Mouse (Mus musculus) embryonic facial prominence, embryonic 10.5 days (tissue): ENCODE results near the gene Rpl4. TPM values are rescaled to one million over a fixed set of nuclear protein-coding genes. Genes with fewer than 3 reads are reported as not detected.
"Not testable (repeated sequence)": the region's sequence is repeated elsewhere in the genome, so short reads cannot be mapped to it uniquely, and the experiment has no call there.

Source experiments
- DNase-seq: peaks from one replicate; pipeline ENCODE4 v3.0.0-alpha.2; 2017; ENCODE audit warnings: low spot score
- H3K27ac ChIP-seq: fragments of 300-500 bp; sonication (generic); replicated peaks from 2 replicates; pipeline ENCODE4 v1.5.1; 2016; ENCODE audit warnings: mild to moderate bottlenecking
- H3K27me3 ChIP-seq: fragments of 300-500 bp; sonication (generic); replicated peaks from 2 replicates; pipeline ENCODE4 v1.6.1; 2016; ENCODE audit warnings: low read depth, mild to moderate bottlenecking; ENCODE audit not compliant: poor library complexity, severe bottlenecking
- H3K36me3 ChIP-seq: fragments of 300-500 bp; sonication (generic); replicated peaks from 2 replicates; pipeline ENCODE4 v1.6.1; 2016; ENCODE audit warnings: mild to moderate bottlenecking, moderate library complexity
- H3K4me1 ChIP-seq: fragments of 300-500 bp; sonication (generic); 2 replicates; pipeline ENCODE4 v1.6.1; 2016
- H3K4me3 ChIP-seq: fragments of 300-500 bp; sonication (generic); 2 replicates; pipeline ENCODE4 v1.5.1; 2016; ENCODE audit warnings: mild to moderate bottlenecking, moderate library complexity
- H3K9me3 ChIP-seq: fragments of 300-500 bp; sonication (generic); 2 replicates; pipeline ENCODE4 v1.6.1; 2016; ENCODE audit warnings: mild to moderate bottlenecking
- WGBS: fragments of 180-500 bp; shearing (Covaris S2); methylation state at CpG from one replicate; pipeline ENCODE4 v1.1.7; 2016; 5-methylcytosine and 5-hydroxymethylcytosine counted together
- polyA plus RNA-seq: library from polyadenylated mRNA; unstranded; fragments of >200 nt; fragmentation: Nextera tagmentation; extraction: Ambion mirVana; gene quantifications from 2 replicates; pipeline ENCODE4 v1.2.1, GENCODE M21; 2016

Rpl4 gene
- polyA plus RNA-seq, 1 experiment from 2014 or later = 1,235 TPM

GRCm38 (mm10) chr9:64174341-64174740 is 1.2 kb downstream of the Rpl4 start:
- H3K27ac ChIP-seq = peak overlapping the region; percentile 97; the same call in 1 of the 2 replicates
- H3K4me3 ChIP-seq = peak overlapping the region; percentile 74
- H3K36me3 ChIP-seq = peaks cover 48% of the 10 kb centered on the region
- H3K4me1 ChIP-seq = peaks cover 25% of the 10 kb centered on the region
- DNase-seq = no peak
- H3K9me3 ChIP-seq = no peaks in the 10 kb centered on the region
- no peaks in the 10 kb centered on the region for H3K27me3 ChIP-seq

DNA sequence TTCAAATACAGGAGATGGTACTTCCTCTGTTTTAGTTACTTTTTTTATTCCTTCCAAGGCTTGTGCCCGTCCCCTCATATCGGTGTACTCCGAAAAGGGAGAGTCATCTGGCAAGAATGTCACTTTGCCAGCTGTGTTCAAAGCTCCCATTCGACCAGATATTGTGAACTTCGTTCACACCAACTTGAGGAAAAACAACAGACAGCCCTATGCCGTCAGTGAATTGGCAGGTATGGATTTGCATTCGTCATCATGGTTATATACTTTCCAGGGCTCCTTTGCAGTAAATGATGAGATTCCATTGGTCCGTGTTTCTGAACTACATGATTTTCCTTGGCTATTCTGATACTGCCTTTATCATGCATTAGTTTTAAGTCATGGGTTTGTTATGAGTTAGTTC is 1.6 kb downstream of the Rpl4 start:
- Histone ChIP-seq H3K4me1 (peaks cover 29% of the 10 kb centered on the region), H3K27me3 (no peaks in the 10 kb centered on the region), H3K4me3 (peak overlapping the region; percentile 74), H3K27ac (no peak overlapping the region), H3K36me3 (peaks cover 47% of the 10 kb centered on the region), H3K9me3 (no peaks in the 10 kb centered on the region)
- no peak for DNase-seq
- 74% methylated on average over 8 of the region's 8 CpGs for WGBS

DNA sequence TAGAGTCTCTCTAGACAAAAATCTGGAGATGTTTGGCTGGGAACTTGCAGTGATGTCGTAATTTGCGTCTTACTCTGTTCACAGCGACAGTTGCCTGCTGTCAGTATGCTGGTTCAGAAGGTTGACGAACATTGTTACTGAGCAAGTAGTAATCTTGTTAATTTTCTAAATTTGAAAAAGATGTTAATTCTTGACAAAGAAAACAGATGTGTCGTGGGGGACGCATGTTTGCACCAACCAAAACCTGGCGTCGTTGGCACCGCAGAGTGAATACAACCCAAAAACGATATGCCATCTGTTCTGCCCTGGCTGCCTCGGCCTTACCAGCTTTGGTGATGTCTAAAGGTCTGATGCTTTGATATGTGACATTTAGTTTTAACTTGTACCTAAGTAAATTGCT is 2.2 kb downstream of the Rpl4 start:
- WGBS = 90% methylated on average over 11 of the region's 11 CpGs
- Histone ChIP-seq H3K4me3 (peak overlapping the region; percentile 74; the same call in 1 of the 2 replicates), H3K4me1 (peaks cover 33% of the 10 kb centered on the region), H3K27ac (no peak overlapping the region), H3K36me3 (peaks cover 52% of the 10 kb centered on the region), H3K9me3 (no peaks in the 10 kb centered on the region), H3K27me3 (no peaks in the 10 kb centered on the region)
- no peak for DNase-seq

- H3K27me3 ChIP-seq = no peaks in the 10 kb centered on the region
- WGBS = 37% methylated on average over 3 of the region's 3 CpGs
- peaks cover 21% of the 10 kb centered on the region for H3K4me1 ChIP-seq
- H3K36me3 ChIP-seq = peaks cover 83% of the 10 kb centered on the region
- H3K9me3 ChIP-seq = no peaks in the 10 kb centered on the region
- peak; percentile 38 for DNase-seq
- peak overlapping the region; percentile 72 for H3K4me3 ChIP-seq
- peak overlapping the region; percentile 73 for H3K27ac ChIP-seq
Observed at GRCm38 (mm10) chr9:64178610-64178973, 5.4 kb downstream of the Rpl4 start.

DNA sequence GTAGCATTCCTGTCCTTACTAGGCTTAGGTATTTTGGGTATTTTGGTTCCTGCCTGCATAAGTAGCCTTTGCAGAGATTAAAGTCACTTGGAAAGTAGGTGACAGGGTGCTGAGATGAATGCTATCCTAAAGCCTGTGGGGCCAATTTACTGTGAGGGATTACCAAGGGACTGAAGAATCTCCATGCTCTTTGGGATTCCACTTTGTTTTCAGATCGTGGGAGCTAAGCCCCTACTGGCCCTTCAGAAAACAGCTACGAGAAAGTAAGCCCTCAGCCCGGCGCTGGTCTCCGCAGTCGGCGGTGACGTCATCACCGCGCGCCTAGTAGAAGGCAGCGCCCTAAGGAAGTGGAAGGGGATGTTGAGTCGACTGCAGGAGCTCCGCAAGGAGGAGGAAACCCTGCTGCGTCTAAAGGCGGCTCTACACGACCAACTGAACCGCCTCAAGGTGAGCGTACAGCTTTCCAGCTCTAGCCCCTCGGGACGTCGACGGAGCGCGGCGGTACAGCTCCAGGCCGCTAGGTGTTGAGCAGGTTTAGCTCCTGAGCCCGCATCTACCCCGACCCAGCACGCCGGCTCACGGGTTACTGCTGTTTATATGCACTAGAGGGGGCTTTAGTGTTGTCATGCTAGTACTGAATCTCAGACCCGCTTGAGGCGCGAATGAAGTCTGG is 5.9 kb downstream of the Rpl4 start, which contains the start of gene Snapc5:
Gene Snapc5, plus strand, starts transcription at position 301 of the 673 bp plus-strand sequence.
- Histone ChIP-seq H3K27me3 (no peaks in the 10 kb centered on the region), H3K4me1 (peaks cover 20% of the 10 kb centered on the region), H3K27ac (peak within 1 kb of the TSS; percentile 73), H3K9me3 (no peaks in the 10 kb centered on the region), H3K36me3 (peaks cover 86% of the 10 kb centered on the region), H3K4me3 (peak within 1 kb of the TSS; percentile 72)
- peak; percentile 93 for DNase-seq
- WGBS = under 1% methylated on average over 35 of the region's 35 CpGs

DNA sequence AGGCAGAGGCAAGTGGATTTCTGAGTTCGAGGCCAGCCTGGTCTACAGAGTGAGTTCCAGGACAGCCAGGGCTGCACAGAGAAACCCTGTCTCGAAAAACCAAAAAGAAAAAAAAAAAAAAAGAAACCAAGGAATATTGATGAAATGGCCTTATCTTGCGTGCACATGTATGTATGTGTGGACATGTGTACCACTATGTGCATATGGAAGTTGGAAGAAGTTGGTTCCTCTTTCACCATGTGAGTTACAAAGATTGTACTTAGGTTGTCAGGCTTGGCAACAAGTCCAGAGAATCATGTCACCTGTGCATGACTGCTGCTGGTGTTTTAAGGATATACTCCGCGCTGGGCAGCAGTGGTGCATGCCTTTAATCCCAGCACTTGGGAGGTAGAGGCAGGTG is 10.1 kb downstream of the Rpl4 start:
- H3K27ac ChIP-seq, DNase-seq, H3K9me3 ChIP-seq, H3K4me1 ChIP-seq, H3K4me3 ChIP-seq, H3K27me3 ChIP-seq: not testable (repeated sequence)
- WGBS = 85% methylated on average over 5 of the region's 5 CpGs
- peaks cover 87% of the 10 kb centered on the region for H3K36me3 ChIP-seq

DNA sequence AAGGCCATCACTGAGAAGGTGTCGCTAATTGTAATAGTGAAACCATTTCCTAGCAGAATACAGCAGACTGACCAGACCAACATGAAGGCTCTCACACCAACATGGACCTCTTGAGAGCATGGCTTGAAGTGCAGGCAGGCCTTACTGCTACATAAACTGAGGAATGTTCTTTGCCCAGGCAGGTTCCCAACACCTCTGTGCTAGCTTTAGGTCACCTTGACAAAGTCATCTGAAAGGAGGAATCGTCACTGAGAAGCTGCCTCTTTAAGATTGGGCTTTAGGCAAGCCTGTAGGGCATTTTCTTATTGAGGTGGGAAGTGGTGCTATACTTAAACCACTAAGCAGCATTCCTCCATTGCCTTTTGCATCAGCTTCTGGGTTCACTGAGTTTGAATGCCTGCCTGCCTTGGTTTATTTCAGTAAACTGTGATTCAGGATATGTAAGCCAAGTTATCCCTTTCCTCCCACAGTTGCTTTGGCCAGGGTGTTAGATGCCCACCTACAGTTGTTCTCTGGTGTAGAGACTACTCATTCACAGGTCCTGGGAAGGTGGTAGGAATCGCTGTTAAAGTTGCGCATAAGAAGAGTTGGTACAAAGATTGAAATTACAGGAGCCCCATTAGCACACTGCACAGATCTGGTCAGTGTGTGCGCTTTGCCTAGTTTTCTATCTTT is 11.1 kb downstream of the Rpl4 start:
- Histone ChIP-seq H3K9me3 (no peaks in the 10 kb centered on the region), H3K4me1 (peaks cover 8% of the 10 kb centered on the region), H3K4me3 (no peak overlapping the region), H3K36me3 (peaks cover 89% of the 10 kb centered on the region), H3K27me3 (no peaks in the 10 kb centered on the region), H3K27ac (no peak overlapping the region)
- 92% methylated on average over 5 of the region's 5 CpGs for WGBS
- DNase-seq = no peak

DNA sequence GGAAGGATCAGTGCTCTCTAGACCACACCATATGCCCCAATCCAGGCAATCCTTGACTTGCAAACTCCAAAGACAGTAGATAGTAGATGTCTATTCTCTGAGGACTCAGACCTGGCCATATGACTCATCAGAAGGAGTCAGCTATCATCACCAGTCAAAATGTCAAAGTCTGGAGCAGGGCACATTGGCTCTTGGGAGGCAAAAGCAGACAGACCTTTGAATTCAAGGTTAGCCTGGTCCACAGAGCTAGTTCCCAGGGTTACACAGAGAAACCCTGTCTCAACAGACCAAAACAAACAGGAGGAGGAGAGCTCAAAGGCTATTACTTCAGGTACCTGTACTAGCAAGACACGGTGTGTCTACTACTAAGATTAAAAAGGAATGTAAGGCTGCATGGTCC is 20.7 kb downstream of the Rpl4 start:
- no peaks in the 10 kb centered on the region for H3K9me3 ChIP-seq
- no peak overlapping the region for H3K27ac ChIP-seq
- DNase-seq = no peak
- 98% methylated on average over 1 of the region's 1 CpGs for WGBS
- H3K4me3 ChIP-seq = no peak overlapping the region
- no peaks in the 10 kb centered on the region for H3K27me3 ChIP-seq
- no peaks in the 10 kb centered on the region for H3K4me1 ChIP-seq
- peaks cover 90% of the 10 kb centered on the region for H3K36me3 ChIP-seq

- DNase-seq = no peak
Observed at GRCm38 (mm10) chr9:64195554-64195953, 22.4 kb downstream of the Rpl4 start.

DNA sequence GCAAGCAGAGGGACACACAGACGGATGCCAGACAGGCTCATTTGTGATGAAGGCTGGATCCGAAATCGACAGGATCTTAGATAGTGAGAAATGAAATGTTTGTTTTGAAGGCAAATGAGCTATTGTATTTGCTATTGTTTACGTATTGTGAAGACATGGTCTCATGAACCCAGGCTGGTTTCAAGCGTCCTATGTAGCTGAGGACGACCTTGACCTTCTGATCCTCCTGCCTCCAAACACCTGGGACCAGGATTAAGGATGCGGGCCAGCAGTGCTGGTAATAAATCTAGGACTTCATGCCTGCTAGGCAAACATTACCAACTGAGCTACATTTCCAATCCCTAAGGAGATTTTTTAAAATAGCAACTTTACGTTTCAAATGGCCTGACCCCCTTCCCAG is 24.3 kb downstream of the Rpl4 start:
- H3K9me3 ChIP-seq = no peaks in the 10 kb centered on the region

More at GRCm38 (mm10) chr9:64195554-64195953, 22.4 kb downstream of the Rpl4 start:
- 89% methylated on average over 4 of the region's 4 CpGs for WGBS
- Histone ChIP-seq H3K9me3 (no peaks in the 10 kb centered on the region), H3K27ac (no peak overlapping the region), H3K4me3 (no peak overlapping the region), H3K27me3 (no peaks in the 10 kb centered on the region), H3K36me3 (peaks cover 89% of the 10 kb centered on the region), H3K4me1 (no peaks in the 10 kb centered on the region)

GRCm38 (mm10) chr9:64198068-64198762 is 25.0 kb downstream of the Rpl4 start:
- WGBS = 94% methylated on average over 5 of the region's 5 CpGs

More for the DNA sequence above, 24.3 kb downstream of the Rpl4 start:
- H3K4me3 ChIP-seq = no peak overlapping the region
- 92% methylated on average over 8 of the region's 8 CpGs for WGBS
- H3K4me1 ChIP-seq = peaks cover 6% of the 10 kb centered on the region; the same call in 1 of the 2 replicates
- peaks cover 90% of the 10 kb centered on the region for H3K36me3 ChIP-seq
- no peak for DNase-seq
- no peak overlapping the region for H3K27ac ChIP-seq
- no peaks in the 10 kb centered on the region for H3K27me3 ChIP-seq

GRCm38 (mm10) chr9:64198763-64199418 is 25.7 kb downstream of the Rpl4 start:
- peaks cover 90% of the 10 kb centered on the region for H3K36me3 ChIP-seq
- not testable (repeated sequence) for DNase-seq, H3K27me3 ChIP-seq, H3K4me1 ChIP-seq, H3K27ac ChIP-seq, H3K9me3 ChIP-seq, H3K4me3 ChIP-seq
- WGBS = 91% methylated on average over 7 of the region's 7 CpGs

More at GRCm38 (mm10) chr9:64198068-64198762, 25.0 kb downstream of the Rpl4 start:
- Histone ChIP-seq H3K4me3 (no peak overlapping the region), H3K4me1 (peaks cover 6% of the 10 kb centered on the region; the same call in 1 of the 2 replicates), H3K9me3 (no peaks in the 10 kb centered on the region), H3K27ac (no peak overlapping the region), H3K27me3 (no peaks in the 10 kb centered on the region), H3K36me3 (peaks cover 90% of the 10 kb centered on the region)
- DNase-seq = no peak
